16 mouse cellular contexts compared by ENCODE assay signal in genomic region chr3:87160819-87161509, GRCm38 (mm10). TPM values are rescaled to one million over a fixed set of nuclear protein-coding genes. Genes with fewer than 3 reads are reported as not detected.
DNase-seq lines count a peak whose midpoint lies in the region; ATAC-seq lines count a peak whose summit lies in the region.
"Had no signal": no experiment of that assay in that cellular context is flagged by ENCODE, and none has a peak within 500 bp of the region (broad histone marks: within the 10 kb centered on the region; RNA-seq: fewer than 3 reads in every experiment).

No protein-coding gene starts in this region.

- H3K27me3 ChIP-seq in embryonic facial prominence, embryonic 12.5 days, result no peaks in the 10 kb centered on the region
- no peaks in the 10 kb centered on the region for H3K27me3 ChIP-seq in hindbrain, embryonic 12.5 days
- H3K27me3 ChIP-seq in midbrain, embryonic 13.5 days, result no peaks in the 10 kb centered on the region
- H3K27me3 ChIP-seq: liver, embryonic 13.5 days had no signal

- no peak overlapping the region for H3K4me2 ChIP-seq in embryonic facial prominence, embryonic 12.5 days (replicated peaks)
- no peak overlapping the region for H3K4me2 ChIP-seq in hindbrain, embryonic 12.5 days (replicated peaks)
- no peak overlapping the region for H3K4me2 ChIP-seq in midbrain, embryonic 13.5 days (replicated peaks)
- H3K4me2 ChIP-seq: liver, embryonic 13.5 days had no signal

- peaks cover 11% of the 10 kb centered on the region for H3K36me3 ChIP-seq in embryonic facial prominence, embryonic 12.5 days
- 0 out of 2 replicates have a peak, but pooled peaks cover 7% of the 10 kb centered on the region for H3K36me3 ChIP-seq in hindbrain, embryonic 12.5 days
- H3K36me3 ChIP-seq in midbrain, embryonic 13.5 days, result 0 out of 2 replicates have a peak, but pooled peaks cover 3% of the 10 kb centered on the region
- H3K36me3 ChIP-seq: G1E; liver, embryonic 13.5 days had no signal

- no peak overlapping the region for H3K4me3 ChIP-seq in embryonic facial prominence, embryonic 12.5 days
- H3K4me3 ChIP-seq in hindbrain, embryonic 12.5 days, result no peak overlapping the region
- no peak overlapping the region for H3K4me3 ChIP-seq in midbrain, embryonic 13.5 days (replicated peaks)
- H3K4me3 ChIP-seq: erythroblast, embryonic 14.5 days; liver, embryonic 13.5 days had no signal

- H3K4me1 ChIP-seq in embryonic facial prominence, embryonic 12.5 days, result peaks cover 90% of the 10 kb centered on the region
- H3K4me1 ChIP-seq in hindbrain, embryonic 12.5 days, result peaks cover 86% of the 10 kb centered on the region
- peaks cover 89% of the 10 kb centered on the region for H3K4me1 ChIP-seq in midbrain, embryonic 13.5 days (replicated peaks)

- 34% methylated on average over 6 of the region's 6 CpGs for WGBS in embryonic facial prominence, embryonic 12.5 days
- WGBS in hindbrain, embryonic 12.5 days, result 38% methylated on average over 6 of the region's 6 CpGs
- 26% methylated on average over 6 of the region's 6 CpGs for WGBS in midbrain, embryonic 13.5 days

- H3K9ac ChIP-seq in embryonic facial prominence, embryonic 12.5 days, result no peak overlapping the region
- no peak overlapping the region; the same call in 1 of the 2 replicates for H3K9ac ChIP-seq in hindbrain, embryonic 12.5 days
- no peak overlapping the region for H3K9ac ChIP-seq in midbrain, embryonic 13.5 days (replicated peaks)
- H3K9ac ChIP-seq: liver, embryonic 13.5 days had no signal

- ATAC-seq in embryonic facial prominence, embryonic 12.5 days (ENCODE audit: insufficient number of reproducible peaks, insufficient read depth, low FRiP score, low TSS enrichment), result no peak
- peak; percentile 74 for ATAC-seq in hindbrain, embryonic 12.5 days (ENCODE audit: low FRiP score)
- peak; percentile 79 for ATAC-seq in midbrain, embryonic 13.5 days

- intact Hi-C loops in left cerebral cortex, postnatal 36 days (cut with DNase I), result no loop called here

- no peaks in the 10 kb centered on the region for H3K9me3 ChIP-seq in embryonic facial prominence, embryonic 12.5 days
- H3K9me3 ChIP-seq in hindbrain, embryonic 12.5 days (replicated peaks), result no peaks in the 10 kb centered on the region
- H3K9me3 ChIP-seq in midbrain, embryonic 13.5 days, result no peaks in the 10 kb centered on the region
- H3K9me3 ChIP-seq: G1E; liver, embryonic 13.5 days had no signal

- peak; percentile 90 for DNase-seq in heart, adult 11 months
- DNase-seq in heart, postnatal 4 days, result no peak
- no peak for DNase-seq in left cerebral cortex, postnatal 36 days (ENCODE audit: low spot score in 2 of 2)
- DNase-seq in adrenal gland, postnatal 14 days, result no peak
- DNase-seq in left cerebral cortex, adult 11 months (ENCODE audit: low spot score), result no peak
- DNase-seq: cerebellum, adult 9-10 months; gastrocnemius, postnatal 36 days; kidney, adult 11 months; liver, embryonic 13.5 days; thymus, postnatal 36 days had no signal

- peak overlapping the region; percentile 54; the same call in 1 of the 2 replicates for H3K27ac ChIP-seq in embryonic facial prominence, embryonic 12.5 days
- peak overlapping the region; percentile 83 for H3K27ac ChIP-seq in hindbrain, embryonic 12.5 days
- peak overlapping the region; percentile 75 for H3K27ac ChIP-seq in midbrain, embryonic 13.5 days
- H3K27ac ChIP-seq: liver, embryonic 13.5 days had no signal

RNA-seq across cellular contexts. Expression of gene Kirrel, which starts 13.6 kb away (rescaled TPM):
- total RNA-seq in heart, postnatal 4 days (2021), result 10 to 100 TPM; 19.5 to 19.6 TPM
- 25.9 and 26.7 TPM in 2 replicates for polyA plus RNA-seq in embryonic facial prominence, embryonic 12.5 days (2016; fragmentation: Nextera tagmentation; extraction: Ambion mirVana)
- polyA plus RNA-seq in hindbrain, embryonic 12.5 days (2016; fragmentation: Nextera tagmentation; extraction: Ambion mirVana), result 17.3 and 17.7 TPM in 2 replicates
- polyA plus RNA-seq in midbrain, embryonic 13.5 days (2015; fragmentation: Nextera tagmentation; extraction: Ambion mirVana), result 8.4 and 10.1 TPM in 2 replicates
- 1 to 10 TPM; 3.5 to 6.1 TPM for total RNA-seq in left cerebral cortex, postnatal 36 days (2021)
- 16.2 and 19.7 TPM in 2 replicates for total RNA-seq in adrenal gland, postnatal 14 days (2021)
- total RNA-seq: megakaryocyte progenitor cell, adult 5-6 weeks had no signal
- polyA plus RNA-seq: erythroblast, embryonic 14.5 days; G1E had no signal
